Mouse (Mus musculus) left cerebral cortex, adult 11 months (tissue): Measurements from ENCODE around the gene Itga2b.
"Not testable (repeated sequence)": the region's sequence is repeated elsewhere in the genome, so short reads cannot be mapped to it uniquely, and the experiment has no call there.

Experiments
- DNase-seq: peaks from one replicate; pipeline ENCODE4 v3.0.0; 2022; ENCODE audit warnings: low spot score

Gene Itga2b

DNA sequence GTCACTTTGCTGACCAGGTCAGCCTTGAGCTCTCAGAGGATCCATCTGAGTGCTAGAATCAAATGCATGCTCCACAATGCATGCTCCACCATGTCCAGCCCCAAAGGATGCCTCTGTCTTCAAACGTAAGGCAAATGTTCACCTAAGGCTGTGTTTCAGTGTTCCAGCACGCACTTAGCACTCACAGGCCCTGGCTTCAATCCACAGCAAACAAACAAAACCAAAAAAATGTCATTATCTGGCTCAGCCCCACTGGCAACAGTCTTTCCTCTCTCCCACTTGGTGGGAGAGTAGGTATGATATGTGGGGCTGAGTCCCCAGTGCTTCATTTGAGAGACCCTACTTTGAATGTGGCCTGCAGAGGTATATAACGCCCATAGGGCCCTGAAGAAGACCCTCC is 58.9 kb downstream of the Itga2b start:
- DNase-seq, result no peak

DNA sequence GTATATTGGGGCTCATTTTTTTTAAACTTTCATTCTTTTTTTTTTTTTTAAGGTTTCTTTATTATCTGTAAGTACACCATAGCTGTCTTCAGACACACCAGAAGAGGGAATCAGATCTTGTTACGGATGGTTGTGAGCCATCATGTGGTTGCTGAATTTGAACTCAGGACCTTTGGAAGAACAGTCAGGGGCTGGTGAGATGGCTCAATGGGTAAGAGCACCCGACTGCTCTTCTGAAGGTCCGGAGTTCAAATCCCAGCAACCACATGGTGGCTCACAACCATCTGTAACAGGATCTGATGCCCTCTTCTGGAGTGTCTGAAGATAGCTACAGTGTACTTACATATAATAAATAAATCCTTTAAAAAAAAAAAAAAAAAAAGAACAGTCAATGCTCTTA is 59.6 kb downstream of the Itga2b start:
- not testable (repeated sequence) for DNase-seq

DNA sequence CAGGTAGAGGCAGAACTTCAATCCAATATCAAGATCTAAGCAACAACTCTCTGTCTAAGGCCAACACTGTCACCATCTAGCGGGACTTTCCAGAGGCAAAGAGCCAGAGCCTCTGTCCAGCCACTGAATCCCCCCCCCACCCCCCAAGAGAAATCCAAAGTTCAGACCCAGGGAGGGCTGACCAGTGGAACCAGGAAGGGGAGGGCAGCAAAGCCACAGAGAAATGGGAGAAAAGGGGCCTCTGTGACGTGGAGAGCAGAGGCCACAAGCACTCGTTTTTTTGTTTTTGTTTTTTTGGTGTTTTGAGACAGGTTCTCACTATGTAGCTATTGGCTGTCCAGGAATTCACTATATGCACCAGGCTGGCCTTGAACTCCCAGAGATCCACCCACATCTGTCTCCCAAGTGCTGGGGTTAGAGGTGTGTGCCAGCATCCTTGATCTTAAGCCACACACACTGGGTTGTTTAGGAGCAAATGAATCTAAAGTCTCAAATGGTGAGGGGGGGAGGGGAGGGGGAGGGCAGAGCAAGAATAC is 60.1 kb downstream of the Itga2b start:
- DNase-seq, result no peak

- DNase-seq, result no peak
Measured at GRCm38 (mm10) chr11:102408888-102409794, 60.8 kb downstream of the Itga2b start.

DNA sequence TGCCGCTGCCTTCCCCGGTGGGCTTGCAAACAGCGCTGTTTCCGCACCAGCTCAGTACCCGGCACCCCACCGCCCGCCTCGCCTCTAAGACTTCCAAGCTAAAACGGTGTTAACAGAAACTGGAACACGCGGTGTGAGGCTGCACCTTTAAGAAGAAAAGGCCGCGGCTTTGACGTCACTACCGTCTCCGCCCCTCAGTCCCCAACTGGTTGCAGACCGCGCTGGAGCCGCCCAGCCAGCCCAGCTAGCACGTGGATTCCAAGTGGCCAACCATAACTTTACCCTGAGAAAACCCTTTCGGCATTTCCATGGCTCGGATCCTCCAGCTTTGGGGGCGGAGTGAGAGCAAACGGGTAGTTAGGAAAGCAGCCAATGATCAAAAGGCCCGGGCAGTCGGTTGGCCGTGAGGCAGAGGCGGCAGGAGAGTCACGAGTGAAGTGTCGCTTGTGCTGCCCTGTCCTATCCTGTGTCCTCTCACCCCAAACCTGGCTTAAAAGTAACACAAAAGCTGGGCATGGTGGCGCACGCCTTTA is 61.5 kb downstream of the Itga2b start:
- DNase-seq, result peak; percentile 96

DNA sequence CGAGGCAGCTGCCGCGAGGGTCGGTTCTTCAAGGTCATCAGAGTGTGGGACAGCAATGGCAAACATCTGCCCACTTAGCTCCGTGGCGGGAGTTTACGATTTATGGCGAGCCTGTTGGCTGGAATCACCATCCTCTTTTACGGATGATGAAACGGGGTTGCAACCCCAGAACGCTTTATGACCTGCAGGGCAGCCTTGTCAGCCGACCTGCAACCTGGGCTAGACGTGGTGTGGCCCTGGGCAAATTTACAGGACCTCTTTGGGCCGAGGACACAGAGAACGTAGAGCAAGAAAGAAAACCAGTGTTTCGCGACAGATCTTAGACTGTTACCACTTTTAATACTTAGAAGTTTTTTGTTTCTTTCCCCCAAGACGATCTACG is 62.1 kb downstream of the Itga2b start, which contains the start of gene Slc25a39:
Slc25a39 (minus strand) TSS at position 113 of the 382 bp plus-strand sequence.
- no peak for DNase-seq

GRCm38 (mm10) chr11:102406900-102407833 is 62.8 kb downstream of the Itga2b start:
- peak; percentile 81 for DNase-seq

DNA sequence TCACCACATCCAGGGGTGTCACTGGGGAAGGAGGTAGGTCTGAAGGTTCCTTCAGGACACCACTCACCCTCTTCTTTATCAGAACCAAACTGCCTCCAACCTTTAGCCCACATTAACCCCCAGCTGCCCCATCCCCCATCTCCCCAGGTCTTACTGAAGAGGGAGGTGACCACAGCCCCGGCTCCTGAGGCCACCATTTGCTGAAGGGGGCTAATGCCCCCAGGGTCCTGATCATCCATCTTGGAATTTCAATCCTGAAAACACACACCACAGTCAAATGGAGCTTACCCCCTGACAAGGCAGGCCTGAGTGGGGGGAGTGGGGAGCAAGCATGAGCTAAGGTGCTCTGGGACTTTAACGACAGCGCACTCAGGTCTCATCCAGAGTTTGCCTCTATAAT is 63.5 kb downstream of the Itga2b start:
- no peak for DNase-seq

- DNase-seq, result no peak
Measured at GRCm38 (mm10) chr11:102405544-102406285, 64.2 kb downstream of the Itga2b start.

DNA sequence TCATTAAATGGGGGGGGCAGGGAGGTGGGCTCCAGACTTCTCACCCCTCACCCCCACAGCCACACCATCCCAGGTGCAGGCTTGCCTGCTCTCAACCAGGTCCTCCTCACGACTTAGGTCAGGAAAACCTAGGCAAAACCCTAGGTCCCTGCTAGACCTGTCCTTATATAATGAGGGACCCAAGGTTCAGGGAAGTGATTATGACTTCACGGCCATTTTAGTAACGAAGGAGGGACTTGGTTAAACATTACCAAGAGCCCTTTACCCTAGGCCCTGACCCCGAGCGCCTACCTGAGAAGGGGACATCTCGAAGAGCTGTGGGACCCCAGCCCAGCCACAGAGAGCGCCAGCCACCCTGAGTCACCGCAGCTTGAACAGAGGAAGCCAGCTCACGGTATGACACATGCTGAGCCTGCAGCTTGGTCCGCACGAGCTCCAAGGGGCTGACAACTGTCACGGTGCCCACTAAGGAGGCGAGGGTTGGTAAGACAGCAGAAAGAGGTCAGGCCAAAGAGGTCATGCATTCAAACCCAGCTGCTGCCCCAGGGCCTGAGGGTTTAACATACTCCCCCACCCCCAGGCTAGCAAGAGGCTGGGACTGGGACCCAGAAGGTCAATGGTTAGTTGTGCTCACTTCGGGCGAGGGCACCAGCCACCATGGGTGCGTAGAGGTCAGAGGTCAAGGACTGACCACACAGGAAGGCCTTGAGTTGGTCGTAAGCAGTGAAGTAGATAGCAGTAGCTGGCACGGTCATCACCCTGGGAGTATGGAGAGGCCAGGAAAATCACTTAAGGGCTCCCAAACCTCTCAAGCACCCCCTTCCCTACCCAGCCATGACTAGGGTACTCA is 65.5 kb downstream of the Itga2b start:
- no peak for DNase-seq

GRCm38 (mm10) chr11:102403657-102404056 is 66.3 kb downstream of the Itga2b start:
- DNase-seq, result no peak
